Mouse (Mus musculus) cerebellum, adult 2 months (tissue): Measurements from ENCODE around the gene 2410004P03Rik.

ENCODE experiments used
- CTCF ChIP-seq: fragments of 200-500 bp; IDR thresholded peaks from 2 replicates; pipeline ENCODE4 v1.5.1; 2011; ENCODE audit warnings: low read depth, mild to moderate bottlenecking, control low read depth, low read length, moderate library complexity, borderline replicate concordance; ENCODE audit not compliant: insufficient read depth
- POLR2A ChIP-seq: fragments of 200-500 bp; IDR thresholded peaks from 2 replicates; pipeline ENCODE4 v1.6.1; 2011; ENCODE audit warnings: low read length, control low read depth, borderline replicate concordance; ENCODE audit not compliant: insufficient read depth

- TF ChIP-seq CTCF (no peak), POLR2A (no peak)
Observed at GRCm38 (mm10) chr12:17022145-17022544, 10.6 kb upstream of the 2410004P03Rik start.
